Mouse (Mus musculus): ENCODE results near the gene Npy1r. TPM values are rescaled to one million over a fixed set of nuclear protein-coding genes. Genes with fewer than 3 reads are reported as not detected.

Gene Npy1r
- polyA plus RNA-seq, 1 experiment from 2014 or later = 1.2 TPM

DNA sequence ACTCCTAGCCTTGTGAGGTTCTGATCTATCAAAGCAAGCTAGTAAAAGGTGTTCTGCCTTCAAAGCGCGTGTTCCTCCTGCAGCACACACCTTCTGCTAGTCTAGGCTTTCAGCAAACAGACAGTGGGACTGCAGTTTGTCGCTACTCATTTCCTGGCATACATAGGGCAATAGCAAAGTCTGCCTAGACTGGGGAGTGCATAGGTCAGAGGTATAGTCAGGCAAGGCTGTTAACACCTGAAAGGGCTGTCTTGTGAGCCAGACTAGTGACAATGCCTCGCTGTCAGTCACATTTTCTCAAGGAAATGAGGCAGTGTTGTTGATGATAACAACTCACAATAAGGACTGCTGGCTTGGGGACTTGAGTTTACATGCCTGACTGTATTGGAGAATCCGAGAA lies 35.0 kb downstream of the Npy1r start:
- H3K4me3 ChIP-seq (replicated peaks) = no peak overlapping the region
- H3K27ac ChIP-seq = no peak overlapping the region
- 58% methylated on average over 5 of the region's 5 CpGs for WGBS
- H3K9me3 ChIP-seq = no peaks in the 10 kb centered on the region
- H3K4me2 ChIP-seq = no peak overlapping the region
- H3K9ac ChIP-seq (replicated peaks) = no peak overlapping the region
- H3K4me1 ChIP-seq (replicated peaks) = no peaks in the 10 kb centered on the region
- no peak for ATAC-seq (ENCODE audit: insufficient number of reproducible peaks, insufficient read depth, low FRiP score, low TSS enrichment, low read depth)
- H3K27me3 ChIP-seq = no peaks in the 10 kb centered on the region
- no peaks in the 10 kb centered on the region for H3K36me3 ChIP-seq

DNA sequence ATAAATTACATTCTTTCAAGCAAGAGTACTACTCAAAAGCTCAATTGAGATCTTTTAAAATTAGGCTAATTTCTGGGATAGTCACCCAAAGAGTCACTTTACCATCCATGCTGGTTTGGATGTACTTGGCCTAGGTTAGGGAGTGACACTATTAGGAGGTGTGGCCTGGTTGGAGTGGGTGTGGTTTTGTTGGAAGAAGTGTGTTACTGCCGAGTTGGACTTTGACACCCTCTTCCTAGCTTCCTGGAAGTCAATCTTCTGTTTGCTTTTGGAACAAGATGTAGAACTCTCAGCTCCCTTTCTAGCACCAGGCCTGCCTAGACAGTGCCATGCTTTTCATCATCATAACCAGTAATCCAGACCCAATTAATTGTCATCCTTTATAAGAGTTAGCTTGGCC lies 45.4 kb downstream of the Npy1r start:
- no peaks in the 10 kb centered on the region for H3K9me3 ChIP-seq
- no peak overlapping the region for H3K4me2 ChIP-seq
- peaks cover 9% of the 10 kb centered on the region; the same call in 1 of the 2 replicates for H3K4me1 ChIP-seq (replicated peaks)
- no peak overlapping the region for H3K27ac ChIP-seq
- 60% methylated on average over 1 of the region's 1 CpGs for WGBS
- H3K9ac ChIP-seq (replicated peaks) = no peak overlapping the region
- no peaks in the 10 kb centered on the region for H3K36me3 ChIP-seq
- H3K4me3 ChIP-seq (replicated peaks) = no peak overlapping the region
- ATAC-seq (ENCODE audit: insufficient number of reproducible peaks, insufficient read depth, low FRiP score, low TSS enrichment, low read depth) = no peak
- no peaks in the 10 kb centered on the region for H3K27me3 ChIP-seq

- H3K9me3 ChIP-seq = no peaks in the 10 kb centered on the region
- ATAC-seq (ENCODE audit: insufficient number of reproducible peaks, insufficient read depth, low FRiP score, low TSS enrichment, low read depth) = no peak
- no peak overlapping the region for H3K4me3 ChIP-seq (replicated peaks)
- H3K27me3 ChIP-seq = no peaks in the 10 kb centered on the region
- no peaks in the 10 kb centered on the region for H3K36me3 ChIP-seq
- no peaks in the 10 kb centered on the region for H3K4me1 ChIP-seq (replicated peaks)
- H3K4me2 ChIP-seq = no peak overlapping the region
- no peak overlapping the region for H3K27ac ChIP-seq
- 85% methylated on average over 3 of the region's 3 CpGs for WGBS
- H3K9ac ChIP-seq (replicated peaks) = no peak overlapping the region
These were observed 48.6 kb downstream of the Npy1r start for GRCm38 (mm10) chr8:66745612-66746011.

DNA sequence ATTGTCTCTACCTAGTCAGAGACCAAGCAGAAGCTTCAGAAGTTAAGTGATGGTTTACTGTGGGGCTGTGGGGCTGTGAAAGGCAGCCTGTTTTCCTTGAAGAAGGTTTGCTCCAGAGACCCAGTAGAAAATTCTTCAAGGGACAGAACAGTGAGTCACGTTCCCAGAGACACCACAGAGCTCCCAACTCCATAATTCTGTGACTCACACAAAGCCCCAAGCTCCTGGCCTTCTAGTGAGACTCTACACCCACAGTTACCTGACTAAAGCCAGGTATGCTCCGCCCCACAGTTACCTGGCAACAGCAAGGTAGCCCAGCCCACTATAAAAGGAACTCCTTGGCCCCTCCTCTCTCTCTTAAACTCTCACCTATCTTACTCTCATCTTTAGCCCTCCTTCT lies 54.6 kb downstream of the Npy1r start:
- no peak for ATAC-seq (ENCODE audit: insufficient number of reproducible peaks, insufficient read depth, low FRiP score, low TSS enrichment, low read depth)
- Histone ChIP-seq H3K4me3 (replicated peaks) (no peak overlapping the region), H3K9me3 (no peaks in the 10 kb centered on the region), H3K27ac (no peak overlapping the region), H3K4me2 (no peak overlapping the region), H3K36me3 (no peaks in the 10 kb centered on the region), H3K9ac (replicated peaks) (no peak overlapping the region), H3K4me1 (replicated peaks) (no peaks in the 10 kb centered on the region), H3K27me3 (no peaks in the 10 kb centered on the region)
- 75% methylated on average over 2 of the region's 2 CpGs for WGBS

DNA sequence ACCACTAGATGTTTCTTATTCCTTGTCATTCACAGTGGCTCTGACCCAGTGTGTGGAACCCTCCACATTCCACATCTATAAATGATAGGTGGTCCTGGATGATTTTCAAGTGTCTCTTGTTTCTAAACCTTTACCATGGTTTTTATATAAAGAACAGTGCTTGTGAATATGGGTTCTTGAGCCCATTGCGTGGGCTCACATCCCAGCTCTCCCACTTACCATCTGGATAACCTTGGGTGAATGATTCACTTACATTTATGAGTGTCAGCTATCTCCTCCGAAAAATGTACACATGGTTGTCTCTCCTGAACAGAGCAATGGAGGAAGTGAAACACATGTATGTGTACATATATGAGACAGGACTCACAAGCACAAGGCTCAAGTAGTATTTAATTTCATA lies 59.2 kb downstream of the Npy1r start:
- no peak overlapping the region for H3K4me2 ChIP-seq
- H3K27me3 ChIP-seq = no peaks in the 10 kb centered on the region
- no peaks in the 10 kb centered on the region for H3K4me1 ChIP-seq (replicated peaks)
- no peak overlapping the region for H3K27ac ChIP-seq
- H3K9me3 ChIP-seq = no peaks in the 10 kb centered on the region
- H3K9ac ChIP-seq (replicated peaks) = no peak overlapping the region
- no peak for ATAC-seq (ENCODE audit: insufficient number of reproducible peaks, insufficient read depth, low FRiP score, low TSS enrichment, low read depth)
- no peak overlapping the region for H3K4me3 ChIP-seq (replicated peaks)
- 85% methylated on average over 2 of the region's 2 CpGs for WGBS
- no peaks in the 10 kb centered on the region for H3K36me3 ChIP-seq

Other genes starting within 250 kb of the Npy1r start
- 17.6 and 18.9 TPM in 2 replicates for gene Tma16, start 210.7 kb upstream of the Npy1r start, polyA plus RNA-seq (2016; fragmentation: Nextera tagmentation; extraction: Ambion mirVana)
- gene Tktl2, start 185.4 kb upstream of the Npy1r start, polyA plus RNA-seq (2016; fragmentation: Nextera tagmentation; extraction: Ambion mirVana) = not detected in 2 replicates
- not detected in 2 replicates for gene Npy5r, start 9.1 kb upstream of the Npy1r start, polyA plus RNA-seq (2016; fragmentation: Nextera tagmentation; extraction: Ambion mirVana)
- gene Naf1, start 163.0 kb downstream of the Npy1r start, polyA plus RNA-seq (2016; fragmentation: Nextera tagmentation; extraction: Ambion mirVana) = 3.5 and 3.7 TPM in 2 replicates